Comparison of ENCODE assay signal across 9 mouse cellular contexts in genomic region chr17:84837780-84838179, GRCm38 (mm10). TPM values are rescaled to one million over a fixed set of nuclear protein-coding genes. Genes with fewer than 3 reads are reported as not detected.
A peak's percentile ranks its signal among the peaks of the same experiment; 100 is the strongest.
DNase-seq lines count a peak whose midpoint lies in the region; ATAC-seq and TF ChIP-seq lines count a peak whose summit lies in the region.
"Had no signal": no experiment of that assay in that cellular context is flagged by ENCODE, and none has a peak within 500 bp of the region (broad histone marks: within the 10 kb centered on the region; RNA-seq: fewer than 3 reads in every experiment).

No protein-coding gene starts in this region.

- TF ChIP-seq POLR2A in ES-Bruce4 (IDR thresholded peaks at IDR 0.05; ENCODE audit: insufficient read depth, low read length): no peak
- no peak for TF ChIP-seq POLR2A in thymus, adult 2 months (IDR thresholded peaks at IDR 0.05; ENCODE audit: control insufficient read depth, extremely low read depth, insufficient read depth, low read length, poor library complexity)

- peak; percentile 68 for ATAC-seq in liver, postnatal 0 days
- ATAC-seq in neutrophil, adult 5-6 weeks (ENCODE audit: extremely low read depth, insufficient number of reproducible peaks, low FRiP score, poor library complexity, severe bottlenecking): peak; percentile 79

- no peak overlapping the region for H3K4me2 ChIP-seq in liver, postnatal 0 days (ENCODE audit: low read depth, low read length)
- H3K4me2 ChIP-seq: limb, embryonic 13.5 days had no signal

- H3K27ac ChIP-seq in ES-Bruce4 (ENCODE audit: insufficient read depth, low read length): no peak overlapping the region
- H3K27ac ChIP-seq in liver, postnatal 0 days (ENCODE audit: low read depth): no peak overlapping the region
- no peak overlapping the region for H3K27ac ChIP-seq in thymus, adult 2 months (ENCODE audit: control insufficient read depth, insufficient read depth, low read length)
- H3K27ac ChIP-seq: limb, embryonic 13.5 days had no signal

- 0 out of 2 replicates have a peak, but pooled peaks have one; percentile 26 for TF ChIP-seq EP300 in ES-Bruce4 (IDR thresholded peaks at IDR 0.05; ENCODE audit: insufficient read depth, low read depth, low read length)
- no peak for TF ChIP-seq EP300 in liver, postnatal 0 days (IDR thresholded peaks at IDR 0.05; ENCODE audit: low read depth)

- WGBS in large intestine, adult 2 months: 1% methylated on average over 3 of the region's 3 CpGs
- WGBS in liver, postnatal 0 days (ENCODE audit: insufficient replicate concordance): 3% methylated on average over 3 of the region's 3 CpGs
- 3% methylated on average over 3 of the region's 3 CpGs for WGBS in thymus, adult 2 months

- H3K9ac ChIP-seq in ES-Bruce4 (ENCODE audit: low read depth, poor library complexity, severe bottlenecking): no peak overlapping the region
- no peak overlapping the region for H3K9ac ChIP-seq in liver, postnatal 0 days (replicated peaks)
- H3K9ac ChIP-seq: limb, embryonic 13.5 days had no signal

- intact Hi-C loops in heart, postnatal 10 days (cut with DNase I): loop anchor here (1.0 to 2.0 kb wide), 3 partner anchors 279 to 796 kb away; no protein-coding TSS in a partner anchor

- H3K27me3 ChIP-seq in ES-Bruce4 (ENCODE audit: control insufficient read depth, insufficient read depth, low read length, poor library complexity, severe bottlenecking): no peaks in the 10 kb centered on the region
- H3K27me3 ChIP-seq in liver, postnatal 0 days (ENCODE audit: insufficient read depth, low read length): no peaks in the 10 kb centered on the region
- H3K27me3 ChIP-seq in thymus, adult 2 months (ENCODE audit: control insufficient read depth, insufficient read depth, low read length): no peaks in the 10 kb centered on the region
- H3K27me3 ChIP-seq: limb, embryonic 13.5 days had no signal

- H3K4me1 ChIP-seq in ES-Bruce4 (ENCODE audit: control insufficient read depth, insufficient read depth, low read length): no peaks in the 10 kb centered on the region
- H3K4me1 ChIP-seq in liver, postnatal 0 days (ENCODE audit: insufficient read depth): no peaks in the 10 kb centered on the region
- 0 out of 2 replicates have a peak, but pooled peaks cover 2% of the 10 kb centered on the region for H3K4me1 ChIP-seq in thymus, adult 2 months (replicated peaks; ENCODE audit: control insufficient read depth, insufficient read depth, low read length)
- H3K4me1 ChIP-seq: limb, embryonic 13.5 days had no signal

- H3K9me3 ChIP-seq in ES-Bruce4 (replicated peaks; ENCODE audit: control insufficient read depth, insufficient read depth, low read length, poor library complexity, severe bottlenecking): no peaks in the 10 kb centered on the region
- H3K9me3 ChIP-seq in liver, postnatal 0 days (ENCODE audit: low read length): no peaks in the 10 kb centered on the region
- H3K9me3 ChIP-seq: limb, embryonic 13.5 days had no signal

- peak; percentile 42 for DNase-seq in brain, embryonic 18.5 days (ENCODE audit: low read depth, low spot score)
- peak; percentile 30 for DNase-seq in fibroblast of lung, adult 2 months (ENCODE audit: low read depth)
- DNase-seq in heart, postnatal 10 days: peak; percentile 80 to 87
- DNase-seq in large intestine, adult 2 months (ENCODE audit: low read depth, low spot score): peak; percentile 48
- peak; percentile 68 for DNase-seq in liver, postnatal 0 days
- DNase-seq in thymus, adult 2 months: peak; percentile 69

- H3K36me3 ChIP-seq in ES-Bruce4 (ENCODE audit: control insufficient read depth, insufficient read depth, low read length, poor library complexity, severe bottlenecking): no peaks in the 10 kb centered on the region
- no peaks in the 10 kb centered on the region for H3K36me3 ChIP-seq in liver, postnatal 0 days (replicated peaks; ENCODE audit: insufficient read depth, low read length)
- no peaks in the 10 kb centered on the region for H3K36me3 ChIP-seq in thymus, adult 2 months (ENCODE audit: control insufficient read depth, insufficient read depth, low read length)
- H3K36me3 ChIP-seq: limb, embryonic 13.5 days had no signal

- TF ChIP-seq CTCF in ES-Bruce4 (IDR thresholded peaks at IDR 0.05; ENCODE audit: low read depth, low read length): peak; percentile 86
- TF ChIP-seq CTCF in liver, postnatal 0 days (IDR thresholded peaks at IDR 0.05; ENCODE audit: low read depth): peak; percentile 91
- peak; percentile 69; the same call in 1 of the 2 replicates for TF ChIP-seq CTCF in thymus, adult 2 months (IDR thresholded peaks at IDR 0.05; ENCODE audit: borderline replicate concordance, control insufficient read depth, extremely low read depth, insufficient read depth, low read length, poor library complexity)

- H3K4me3 ChIP-seq in ES-Bruce4 (ENCODE audit: low read depth, low read length): no peak overlapping the region
- no peak overlapping the region for H3K4me3 ChIP-seq in liver, postnatal 0 days (ENCODE audit: low read depth, low read length)
- H3K4me3 ChIP-seq in thymus, adult 2 months (ENCODE audit: control insufficient read depth, insufficient read depth, low read length): no peak overlapping the region
- H3K4me3 ChIP-seq: limb, embryonic 13.5 days had no signal

RNA-seq across cellular contexts. Expression of gene Lrpprc, which starts 47.2 kb away (rescaled TPM):
- 71.6 and 78.8 TPM in 2 replicates for polyA plus RNA-seq in ES-Bruce4 (2011; ENCODE audit: insufficient read depth, insufficient read length, low read depth, missing spikeins)
- 100 to 1,000 TPM; 152 to 158 TPM for total RNA-seq in heart, postnatal 10 days (2021)
- polyA plus RNA-seq in large intestine, adult 2 months (2012; rRNA removed): 8.4 and 13.2 TPM in 2 replicates
- polyA plus RNA-seq in liver, postnatal 0 days (2015; fragmentation: Nextera tagmentation; extraction: Ambion mirVana): 29.2 and 33.9 TPM in 2 replicates
- total RNA-seq in neutrophil, adult 5-6 weeks (2017): 40.3 and 41.6 TPM in 2 replicates
- polyA plus RNA-seq in thymus, adult 2 months (2012; rRNA removed): 10.0 and 12.6 TPM in 2 replicates

Comparison
In these comparisons a context has a peak if more than half of its experiments do, and no peak if none do; other contexts are left out.
1. DNase-seq: peak in every context shown above with its lines; median percentile 84 in heart, postnatal 10 days; 69 in thymus, adult 2 months; 68 in liver, postnatal 0 days; 48 in large intestine, adult 2 months; 42 in brain, embryonic 18.5 days; 30 in fibroblast of lung, adult 2 months.